Comparison of ENCODE assay signal across 8 mouse cellular contexts in genomic region chr11:101174389-101174745, GRCm38 (mm10). TPM values are rescaled to one million over a fixed set of nuclear protein-coding genes. Genes with fewer than 3 reads are reported as not detected.
DNase-seq lines count a peak whose midpoint lies in the region; ATAC-seq and TF ChIP-seq lines count a peak whose summit lies in the region.

No protein-coding gene starts in this region.

- WGBS in kidney, embryonic 16.5 days, result 31% methylated on average over 9 of the region's 9 CpGs
- 30% methylated on average over 9 of the region's 9 CpGs for WGBS in heart, postnatal 0 days
- 31% methylated on average over 9 of the region's 9 CpGs for WGBS in midbrain, embryonic 10.5 days

- peak overlapping the region; percentile 93 for H3K27ac ChIP-seq in kidney, embryonic 16.5 days (ENCODE audit: low read length)
- no peak overlapping the region for H3K27ac ChIP-seq in heart, postnatal 0 days (ENCODE audit: low read depth)
- H3K27ac ChIP-seq in midbrain, embryonic 10.5 days (replicated peaks), result peak overlapping the region; percentile 76

- no peak for TF ChIP-seq EP300 in heart, postnatal 0 days (IDR thresholded peaks at IDR 0.05; ENCODE audit: low read depth)

- peak overlapping the region; percentile 96 for H3K4me2 ChIP-seq in kidney, embryonic 16.5 days (replicated peaks; ENCODE audit: low read depth, low read length)
- H3K4me2 ChIP-seq in heart, postnatal 0 days (ENCODE audit: low read depth, low read length), result peak overlapping the region; percentile 61

- no peaks in the 10 kb centered on the region for H3K9me3 ChIP-seq in kidney, embryonic 16.5 days (ENCODE audit: low read length)
- H3K9me3 ChIP-seq in heart, postnatal 0 days (replicated peaks; ENCODE audit: control insufficient read depth, low read length), result no peaks in the 10 kb centered on the region
- H3K9me3 ChIP-seq in midbrain, embryonic 10.5 days (replicated peaks), result no peaks in the 10 kb centered on the region

- no peak for TF ChIP-seq CTCF in heart, postnatal 0 days (IDR thresholded peaks at IDR 0.05; ENCODE audit: low read depth)

- H3K27me3 ChIP-seq in kidney, embryonic 16.5 days (ENCODE audit: insufficient read depth, low read length), result peaks cover 20% of the 10 kb centered on the region
- H3K27me3 ChIP-seq in heart, postnatal 0 days (ENCODE audit: control insufficient read depth, insufficient read depth, low read length), result peaks cover 9% of the 10 kb centered on the region
- peaks cover 91% of the 10 kb centered on the region for H3K27me3 ChIP-seq in midbrain, embryonic 10.5 days (ENCODE audit: low read depth, poor library complexity, severe bottlenecking)

- peaks cover 67% of the 10 kb centered on the region for H3K4me1 ChIP-seq in kidney, embryonic 16.5 days (ENCODE audit: insufficient read depth, low read length)
- peaks cover 30% of the 10 kb centered on the region for H3K4me1 ChIP-seq in heart, postnatal 0 days (ENCODE audit: control insufficient read depth, insufficient read depth)
- peaks cover 88% of the 10 kb centered on the region for H3K4me1 ChIP-seq in midbrain, embryonic 10.5 days

- peak overlapping the region; percentile 46 for H3K4me3 ChIP-seq in kidney, embryonic 16.5 days (ENCODE audit: low read length)
- H3K4me3 ChIP-seq in heart, postnatal 0 days (ENCODE audit: low read depth, low read length), result peak overlapping the region; percentile 36
- H3K4me3 ChIP-seq in midbrain, embryonic 10.5 days, result peak overlapping the region; percentile 52

- H3K9ac ChIP-seq in kidney, embryonic 16.5 days (replicated peaks; ENCODE audit: low read length), result peak overlapping the region; percentile 70
- no peak overlapping the region for H3K9ac ChIP-seq in heart, postnatal 0 days (replicated peaks; ENCODE audit: low read depth, low read length)

- DNase-seq in kidney, adult 11 months, result no peak
- peak; percentile 84 for DNase-seq in cerebellum, adult 9-10 months
- no peak for DNase-seq in heart, postnatal 0 days (ENCODE audit: low spot score)
- DNase-seq in midbrain, embryonic 10.5 days (ENCODE audit: low spot score), result no peak
- no peak for DNase-seq in thymus, postnatal 4 days
- DNase-seq in frontal cortex, adult 2 months (ENCODE audit: extremely low spot score in 1 of 2, low spot score in 1 of 2), result no peak
- DNase-seq in layer of hippocampus, adult 9-11 months, result no peak

- ATAC-seq in kidney, embryonic 16.5 days (ENCODE audit: low FRiP score, low TSS enrichment), result no peak
- ATAC-seq in heart, postnatal 0 days (ENCODE audit: insufficient read depth, low read depth), result no peak

- H3K36me3 ChIP-seq in kidney, embryonic 16.5 days (ENCODE audit: insufficient read depth, low read length), result no peaks in the 10 kb centered on the region
- no peaks in the 10 kb centered on the region for H3K36me3 ChIP-seq in heart, postnatal 0 days (replicated peaks; ENCODE audit: control insufficient read depth, insufficient read depth, low read length)
- no peaks in the 10 kb centered on the region for H3K36me3 ChIP-seq in midbrain, embryonic 10.5 days

RNA-seq across cellular contexts. Expression of gene Ccr10, which starts 0.9 kb away (rescaled TPM):
- polyA plus RNA-seq in kidney, embryonic 16.5 days (2015; fragmentation: Nextera tagmentation; extraction: Ambion mirVana), result 0.50 and 0.76 TPM in 2 replicates
- 0.19 TPM in 1 of 2 replicates, not detected in the other for total RNA-seq in heart, postnatal 0 days (2014; rRNA removed; ENCODE audit: low replicate concordance)
- 0.31 and 0.52 TPM in 2 replicates for polyA plus RNA-seq in heart, postnatal 0 days (2015; fragmentation: Nextera tagmentation; extraction: Ambion mirVana)
- 0.17 and 0.20 TPM in 2 replicates for polyA plus RNA-seq in midbrain, embryonic 10.5 days (2016; fragmentation: Nextera tagmentation; extraction: Ambion mirVana)
- 0.36 and 0.42 TPM in 2 replicates for polyA plus RNA-seq in frontal cortex, adult 2 months (2012; rRNA removed)

RNA-seq across cellular contexts. Expression of gene Plekhh3, which starts 3.2 kb away (rescaled TPM):
- polyA plus RNA-seq in kidney, embryonic 16.5 days (2015; fragmentation: Nextera tagmentation; extraction: Ambion mirVana), result 18.7 and 19.2 TPM in 2 replicates
- total RNA-seq in heart, postnatal 0 days (2014; rRNA removed; ENCODE audit: low replicate concordance), result 22.0 and 23.2 TPM in 2 replicates
- 9.5 and 10.6 TPM in 2 replicates for polyA plus RNA-seq in heart, postnatal 0 days (2015; fragmentation: Nextera tagmentation; extraction: Ambion mirVana)
- 4.5 and 5.6 TPM in 2 replicates for polyA plus RNA-seq in midbrain, embryonic 10.5 days (2016; fragmentation: Nextera tagmentation; extraction: Ambion mirVana)
- 15.8 and 17.9 TPM in 2 replicates for polyA plus RNA-seq in frontal cortex, adult 2 months (2012; rRNA removed)

RNA-seq across cellular contexts. Expression of gene Cntnap1, which starts 4.0 kb away (rescaled TPM):
- 2.2 TPM in 2 replicates for polyA plus RNA-seq in kidney, embryonic 16.5 days (2015; fragmentation: Nextera tagmentation; extraction: Ambion mirVana)
- 0.54 and 1.4 TPM in 2 replicates for total RNA-seq in heart, postnatal 0 days (2014; rRNA removed; ENCODE audit: low replicate concordance)
- 0.20 and 0.21 TPM in 2 replicates for polyA plus RNA-seq in heart, postnatal 0 days (2015; fragmentation: Nextera tagmentation; extraction: Ambion mirVana)
- polyA plus RNA-seq in midbrain, embryonic 10.5 days (2016; fragmentation: Nextera tagmentation; extraction: Ambion mirVana), result 0.28 and 0.43 TPM in 2 replicates
- 65.8 TPM in 2 replicates for polyA plus RNA-seq in frontal cortex, adult 2 months (2012; rRNA removed)

RNA-seq across cellular contexts. Expression of gene Tubg2, which starts 18.7 kb away (rescaled TPM):
- 4.2 and 4.5 TPM in 2 replicates for polyA plus RNA-seq in kidney, embryonic 16.5 days (2015; fragmentation: Nextera tagmentation; extraction: Ambion mirVana)
- total RNA-seq in heart, postnatal 0 days (2014; rRNA removed; ENCODE audit: low replicate concordance), result 0.08 TPM in 1 of 2 replicates, not detected in the other
- 1.8 and 2.1 TPM in 2 replicates for polyA plus RNA-seq in heart, postnatal 0 days (2015; fragmentation: Nextera tagmentation; extraction: Ambion mirVana)
- polyA plus RNA-seq in midbrain, embryonic 10.5 days (2016; fragmentation: Nextera tagmentation; extraction: Ambion mirVana), result 2.1 and 3.9 TPM in 2 replicates
- polyA plus RNA-seq in frontal cortex, adult 2 months (2012; rRNA removed), result 56.4 and 58.0 TPM in 2 replicates

RNA-seq across cellular contexts. Expression of gene Ezh1, which starts 51.9 kb away (rescaled TPM):
- polyA plus RNA-seq in kidney, embryonic 16.5 days (2015; fragmentation: Nextera tagmentation; extraction: Ambion mirVana), result 25.1 and 29.5 TPM in 2 replicates
- total RNA-seq in heart, postnatal 0 days (2014; rRNA removed; ENCODE audit: low replicate concordance), result 12.0 and 16.4 TPM in 2 replicates
- polyA plus RNA-seq in heart, postnatal 0 days (2015; fragmentation: Nextera tagmentation; extraction: Ambion mirVana), result 12.1 and 13.1 TPM in 2 replicates
- polyA plus RNA-seq in midbrain, embryonic 10.5 days (2016; fragmentation: Nextera tagmentation; extraction: Ambion mirVana), result 11.1 and 11.2 TPM in 2 replicates
- polyA plus RNA-seq in frontal cortex, adult 2 months (2012; rRNA removed), result 44.8 and 50.3 TPM in 2 replicates

Comparison
In these comparisons a context has a peak if more than half of its experiments do, and no peak if none do; other contexts are left out.
1. RNA of gene Cntnap1, which starts 4.0 kb away (polyA plus RNA-seq): 65.8 TPM in frontal cortex, adult 2 months; 2.2 TPM in kidney, embryonic 16.5 days, 0.28 to 0.43 TPM in midbrain, embryonic 10.5 days and 0.20 to 0.21 TPM in heart, postnatal 0 days; every median in the first group is over 10 times any median in the second.
2. Peak in every context shown above with its lines, with median percentiles within 50 percentile points of each other: H3K4me3 ChIP-seq.